Mouse (Mus musculus): Measurements from ENCODE around the gene Serpina3j.
"Not testable (repeated sequence)": the region's sequence is repeated elsewhere in the genome, so short reads cannot be mapped to it uniquely, and the experiment has no call there.

Serpina3j gene

DNA sequence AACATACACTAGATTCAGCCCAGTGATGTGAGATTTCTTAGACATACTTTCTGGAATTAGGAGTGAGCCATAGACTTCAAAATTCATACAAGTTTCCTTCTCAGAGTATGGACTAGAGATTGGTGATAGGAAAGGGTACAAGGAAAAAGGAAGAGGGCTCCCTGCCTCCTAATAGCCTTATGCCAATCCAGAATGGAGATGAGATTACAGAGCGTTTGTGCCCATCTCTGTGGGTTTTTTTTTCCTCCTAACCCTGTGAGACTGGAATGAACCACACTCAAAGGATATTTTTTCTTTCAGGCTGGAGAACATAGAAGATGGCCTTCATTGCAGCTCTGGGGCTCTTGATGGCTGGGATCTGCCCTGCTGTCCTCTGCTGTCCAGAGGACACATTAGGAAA is at the start of gene Serpina3j:
Gene Serpina3j, plus strand, starts transcription at position 301 of the 400 bp plus-strand sequence.
- no peak for DNase-seq (ENCODE audit: low read depth, low spot score)

GRCm38 (mm10) chr12:104266374-104266773 is 48.0 kb upstream of the Serpina3j start:
- DNase-seq (ENCODE audit: low read depth, low spot score) = no peak

GRCm38 (mm10) chr12:104278216-104279055 is 35.9 kb upstream of the Serpina3j start:
- DNase-seq (ENCODE audit: low read depth, low spot score) = no peak

GRCm38 (mm10) chr12:104279056-104279435 is 35.3 kb upstream of the Serpina3j start:
- DNase-seq (ENCODE audit: low read depth, low spot score) = no peak

- no peak for DNase-seq (ENCODE audit: low read depth, low spot score)
Observed at GRCm38 (mm10) chr12:104283380-104283779, 31.0 kb upstream of the Serpina3j start.

DNA sequence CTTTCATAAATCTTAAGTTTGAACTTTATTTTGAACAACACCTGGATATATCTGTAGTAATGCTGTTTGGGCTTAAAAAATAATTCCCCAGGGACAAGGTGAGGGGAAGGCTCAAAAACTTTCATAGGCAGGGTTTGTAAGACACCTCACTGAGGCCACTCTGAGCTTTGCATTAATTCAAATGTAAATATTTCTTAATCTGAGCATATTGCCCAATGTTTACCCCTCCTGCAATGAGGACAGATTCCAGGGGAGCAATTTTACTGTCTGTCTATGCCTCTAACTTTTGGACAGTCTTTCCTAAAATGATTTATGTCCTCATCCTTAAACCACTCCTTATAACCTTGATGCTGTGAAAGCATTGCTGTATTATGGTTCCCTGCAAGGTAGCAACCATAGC is 26.0 kb upstream of the Serpina3j start:
- DNase-seq (ENCODE audit: low read depth, low spot score) = no peak

- peak; percentile 7 for DNase-seq (ENCODE audit: low read depth, low spot score)
Observed at GRCm38 (mm10) chr12:104289872-104290271, 24.5 kb upstream of the Serpina3j start.

- no peak for DNase-seq (ENCODE audit: low read depth, low spot score)
Observed at GRCm38 (mm10) chr12:104293963-104294362, 20.4 kb upstream of the Serpina3j start.

DNA sequence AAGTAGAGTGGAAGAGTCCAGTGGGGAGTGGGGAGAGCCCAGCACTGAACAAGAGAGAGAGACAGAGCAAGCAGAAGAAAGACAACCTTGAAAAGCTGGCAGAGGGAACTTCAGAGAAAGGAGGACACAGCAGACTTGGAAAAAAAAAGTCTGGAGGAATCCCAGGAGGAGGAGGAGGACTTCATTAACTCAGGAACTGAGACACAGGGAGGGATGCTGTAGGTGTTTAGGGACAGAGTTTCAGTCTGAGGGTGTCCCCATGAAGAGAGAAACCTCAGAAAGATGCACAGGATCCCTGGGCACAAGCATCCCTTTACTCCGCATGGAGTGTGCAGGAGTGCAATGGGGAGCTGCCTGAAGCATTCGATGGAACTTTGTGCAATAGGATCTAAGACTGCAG is 16.3 kb upstream of the Serpina3j start:
- DNase-seq (ENCODE audit: low read depth, low spot score) = no peak

DNA sequence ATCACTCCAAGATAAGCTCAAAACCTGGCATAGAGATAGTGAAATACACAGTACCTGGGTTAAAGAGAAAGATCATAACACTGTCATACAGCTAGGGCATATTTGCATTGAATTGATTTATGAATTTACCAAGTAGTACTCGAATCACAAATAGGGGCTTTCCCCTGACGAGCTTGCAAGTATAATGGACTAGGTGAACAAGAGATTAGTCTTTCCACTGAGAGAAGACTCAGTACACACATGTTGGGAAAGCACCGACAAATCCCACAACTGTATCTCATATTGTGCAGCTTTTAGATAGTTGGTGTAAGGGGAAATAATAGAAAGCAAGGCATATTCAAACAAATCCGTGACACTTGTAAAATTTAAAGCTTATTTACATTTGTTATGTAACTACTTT is 8.4 kb upstream of the Serpina3j start:
- no peak for DNase-seq (ENCODE audit: low read depth, low spot score)

DNA sequence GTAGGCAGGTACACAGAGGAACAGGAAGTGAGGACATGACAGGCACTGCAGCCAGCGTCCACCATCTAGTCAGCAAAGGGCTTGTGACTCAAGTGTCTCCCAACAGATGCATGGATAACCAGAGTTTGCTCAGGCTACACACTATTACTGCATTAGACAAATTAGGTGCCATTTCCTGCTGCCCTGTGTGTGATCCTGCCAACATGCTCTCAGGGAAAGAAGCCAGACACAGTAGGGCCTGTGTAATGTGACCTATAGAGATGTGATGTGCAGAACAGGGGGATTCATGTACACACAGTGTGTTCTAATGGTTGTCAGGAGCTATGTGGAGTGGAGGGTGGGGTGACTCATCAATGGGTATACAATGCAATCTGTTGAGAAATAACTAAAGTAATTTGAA is 8.1 kb downstream of the Serpina3j start:
- no peak for DNase-seq (ENCODE audit: low read depth, low spot score)

DNA sequence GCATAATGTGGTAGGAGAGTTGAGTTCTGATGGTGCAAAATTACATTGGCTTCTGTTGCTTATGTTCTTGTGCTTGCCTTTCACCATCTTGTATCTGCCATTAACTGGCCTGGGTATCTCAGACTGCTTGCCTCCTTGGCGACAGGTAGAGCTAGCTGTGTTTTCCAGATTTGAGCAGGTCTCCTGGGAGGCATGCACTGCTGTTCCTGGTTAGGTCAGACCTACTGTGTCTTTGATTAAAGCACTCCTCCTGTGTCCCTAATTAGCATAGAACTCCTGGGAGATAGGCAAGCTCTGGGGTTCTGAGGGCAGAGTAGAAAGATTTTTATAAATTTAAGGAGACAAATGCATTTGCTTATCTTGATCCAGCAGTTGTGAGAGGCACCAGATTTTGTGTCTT is 17.3 kb downstream of the Serpina3j start:
- no peak for DNase-seq (ENCODE audit: low read depth, low spot score)

- DNase-seq (ENCODE audit: low read depth, low spot score) = not testable (repeated sequence)
Observed at GRCm38 (mm10) chr12:104336873-104337272, 22.5 kb downstream of the Serpina3j start.

DNA sequence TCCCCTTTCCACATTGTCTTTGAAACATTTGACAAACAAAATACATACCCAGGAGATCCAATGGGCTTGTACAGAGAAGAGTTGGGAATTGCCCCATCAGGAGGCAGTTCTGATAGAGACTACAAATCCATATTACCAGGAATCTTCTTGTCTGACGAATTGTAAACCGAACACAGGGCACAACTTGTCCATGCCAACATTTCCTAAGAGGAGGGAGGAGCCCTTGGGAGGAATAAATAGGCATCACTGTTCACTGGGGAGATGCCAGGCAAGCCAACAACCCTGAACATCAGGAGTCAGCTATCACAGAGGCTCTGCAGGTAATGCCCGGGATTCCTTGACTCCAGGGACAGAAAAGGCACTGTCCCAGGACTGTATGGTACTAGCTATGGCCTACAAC is 23.9 kb downstream of the Serpina3j start, which contains the start of the genes Serpina3k and Serpina3m:
Gene Serpina3k, plus strand, starts transcription at position 261 of the 400 bp plus-strand sequence.
Gene Serpina3m, plus strand, starts transcription at position 261 of the 400 bp plus-strand sequence.
- DNase-seq (ENCODE audit: low read depth, low spot score) = not testable (repeated sequence)

DNA sequence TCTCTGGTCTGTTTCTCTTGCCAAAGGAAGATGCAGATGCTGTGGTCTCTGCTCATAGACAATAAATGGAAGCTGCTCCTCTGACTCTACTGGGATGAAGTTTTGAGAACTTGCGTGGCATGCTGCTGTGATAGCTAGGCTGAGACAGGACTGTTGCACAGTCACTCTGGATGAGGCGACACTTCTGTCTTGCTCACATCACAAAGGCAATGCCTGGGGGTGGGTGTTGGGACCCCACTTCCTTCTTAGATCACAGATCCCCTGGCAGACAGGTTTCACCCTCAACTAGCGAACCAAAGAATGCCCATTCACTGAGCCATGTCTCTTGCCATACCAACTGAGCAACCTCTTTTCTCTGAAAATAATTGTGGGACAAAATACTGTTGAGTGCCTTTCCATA is 24.4 kb downstream of the Serpina3j start:
- no peak for DNase-seq (ENCODE audit: low read depth, low spot score)

DNA sequence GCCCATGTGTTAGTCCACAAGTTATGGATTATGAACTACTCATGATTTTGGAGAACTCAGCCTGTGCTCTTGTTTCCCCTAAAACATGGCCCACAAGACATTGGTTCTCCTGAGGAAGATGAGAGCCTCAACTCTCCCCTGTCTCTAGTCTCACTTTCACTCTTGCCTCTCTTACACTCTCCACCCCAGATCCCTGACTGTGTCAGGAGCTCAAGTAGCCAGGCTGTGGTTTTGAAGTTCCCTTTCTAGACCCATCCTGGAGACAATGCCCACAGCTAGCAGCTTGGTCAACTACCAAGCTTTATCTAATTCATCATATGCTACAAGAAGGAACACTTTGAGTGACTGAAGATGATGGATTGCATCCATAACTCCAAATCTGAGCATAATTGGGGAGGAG is 28.1 kb downstream of the Serpina3j start:
- not testable (repeated sequence) for DNase-seq (ENCODE audit: low read depth, low spot score)

DNA sequence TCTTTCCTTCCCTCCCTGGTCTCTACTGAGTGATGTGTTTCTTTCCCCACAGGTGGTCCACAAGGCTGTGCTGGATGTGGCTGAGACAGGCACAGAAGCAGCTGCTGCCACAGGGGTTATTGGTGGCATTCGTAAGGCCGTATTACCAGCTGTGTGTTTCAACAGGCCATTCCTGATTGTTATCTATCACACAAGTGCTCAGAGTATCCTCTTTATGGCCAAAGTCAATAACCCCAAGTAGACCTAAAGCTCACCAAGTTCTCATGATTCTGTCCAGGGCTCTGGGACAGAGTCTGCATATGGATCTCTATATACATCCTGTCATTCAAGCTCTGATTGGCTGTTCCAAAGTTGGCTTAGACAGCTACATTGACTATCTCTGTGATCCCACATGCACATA is 30.8 kb downstream of the Serpina3j start:
- DNase-seq (ENCODE audit: low read depth, low spot score) = no peak

DNA sequence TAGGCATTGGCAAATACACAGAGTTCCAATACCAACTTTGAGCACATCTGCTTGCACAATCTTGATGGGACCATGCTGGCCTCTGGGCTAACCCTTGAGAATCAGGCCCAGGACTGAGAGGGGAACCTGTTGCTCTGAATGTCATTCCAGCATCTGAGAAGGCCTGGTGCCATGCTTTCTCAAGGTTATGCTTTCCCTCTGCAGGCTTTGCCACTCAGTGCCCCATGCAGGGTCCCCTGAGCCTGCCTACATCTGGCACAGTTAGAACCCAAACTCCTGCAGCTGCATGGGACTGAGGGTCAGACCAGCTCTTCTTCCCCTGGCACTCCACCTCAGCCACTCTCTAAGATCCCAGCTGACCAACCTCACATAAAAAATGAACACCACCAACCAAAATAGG is 31.4 kb downstream of the Serpina3j start:
- DNase-seq (ENCODE audit: low read depth, low spot score) = no peak

- DNase-seq (ENCODE audit: low read depth, low spot score) = no peak
Observed at GRCm38 (mm10) chr12:104347091-104347490, 32.7 kb downstream of the Serpina3j start.

GRCm38 (mm10) chr12:104351812-104352211 is 37.5 kb downstream of the Serpina3j start:
- peak; percentile 6 for DNase-seq (ENCODE audit: low read depth, low spot score)

- DNase-seq (ENCODE audit: low read depth, low spot score) = no peak
Observed at GRCm38 (mm10) chr12:104356006-104356405, 41.7 kb downstream of the Serpina3j start.

- DNase-seq (ENCODE audit: low read depth, low spot score) = no peak
Observed at GRCm38 (mm10) chr12:104369986-104370385, 55.6 kb downstream of the Serpina3j start.
